Mouse (Mus musculus): ENCODE data around the gene Adarb2.

DNA sequence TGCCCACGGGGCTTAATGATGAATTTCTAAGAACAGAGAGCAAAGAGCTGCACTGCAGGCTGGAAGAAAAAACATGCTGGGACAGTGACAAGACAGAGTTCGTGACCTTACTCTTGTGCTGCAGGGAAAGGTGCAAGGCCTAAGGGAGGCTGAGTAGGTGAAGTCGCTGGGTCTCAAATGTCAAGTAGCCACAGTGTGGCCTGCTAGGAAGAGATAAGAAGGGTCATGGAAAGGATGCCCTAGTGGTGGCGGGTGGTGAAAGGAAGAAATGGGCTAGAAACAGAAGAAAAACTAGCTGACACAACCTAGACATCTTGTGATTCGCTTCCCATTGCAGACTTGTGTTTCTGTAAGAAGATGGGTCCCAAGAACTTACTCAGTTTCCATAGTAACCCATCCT is 429.4 kb downstream of the Adarb2 start:
- TF ChIP-seq CTCF (IDR thresholded peaks at IDR 0.05; ENCODE audit: extremely low read depth, insufficient read depth, low read length) = no peak
- TF ChIP-seq POLR2A (IDR thresholded peaks at IDR 0.05; ENCODE audit: extremely low read depth, insufficient read depth, low read length) = no peak
